Mouse (Mus musculus) common myeloid progenitor, adult 5-6 weeks (primary cell): ENCODE results near the gene Kctd13. TPM values are rescaled to one million over a fixed set of nuclear protein-coding genes. Genes with fewer than 3 reads are reported as not detected.
"Not testable (repeated sequence)": the region's sequence is repeated elsewhere in the genome, so short reads cannot be mapped to it uniquely, and the experiment has no call there.

Experiments
- ATAC-seq: replicated peaks from 2 replicates; pipeline ENCODE4 v1.8.0; 2016; ENCODE audit warnings: low read depth, mild to moderate bottlenecking, moderate TSS enrichment, inconsistent platforms; ENCODE audit not compliant: poor library complexity, severe bottlenecking
- total RNA-seq: library from RNA; stranded (forward); fragments of 200-1000, 187-1606 nt; gene quantifications from 2 replicates; pipeline ENCODE4 v1.2.3, GENCODE M21; 2017

Kctd13 gene
- total RNA-seq, result 9.6 and 13.2 TPM in 2 replicates

DNA sequence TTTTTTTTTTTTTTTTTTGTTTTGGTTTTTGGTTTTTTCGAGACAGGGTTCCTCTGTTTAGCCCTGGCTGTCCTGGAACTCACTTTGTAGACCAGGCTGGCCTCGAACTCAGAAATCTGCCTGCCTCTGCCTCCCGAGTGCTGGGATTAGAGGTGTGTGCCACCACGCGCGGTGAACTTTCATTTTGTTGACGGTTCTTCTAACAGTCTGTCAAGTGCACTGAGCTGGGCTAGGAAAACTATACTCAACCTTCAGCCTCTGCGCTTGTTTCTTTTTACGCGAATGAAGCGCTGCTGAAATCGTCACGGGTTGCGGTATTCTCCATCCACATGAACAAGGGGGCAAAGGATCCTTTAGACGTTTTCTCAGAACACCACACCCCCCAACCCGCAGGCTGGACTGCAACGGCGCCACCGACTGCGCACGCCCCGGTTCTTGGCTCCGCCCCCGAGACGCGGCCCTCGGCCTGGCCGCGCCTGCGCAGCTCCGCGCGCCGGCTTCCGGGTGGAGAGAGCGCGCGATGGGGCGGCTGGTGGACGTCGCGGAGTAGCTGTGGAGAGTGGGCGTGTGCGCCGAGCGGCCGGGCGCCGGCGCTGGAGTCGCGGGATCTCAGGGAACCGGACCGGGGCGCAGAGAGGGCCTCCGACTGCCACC is at the start of gene Kctd13:
Gene Kctd13, plus strand, starts transcription at position 496 of the 654 bp plus-strand sequence.
- peak; percentile 85 for ATAC-seq

DNA sequence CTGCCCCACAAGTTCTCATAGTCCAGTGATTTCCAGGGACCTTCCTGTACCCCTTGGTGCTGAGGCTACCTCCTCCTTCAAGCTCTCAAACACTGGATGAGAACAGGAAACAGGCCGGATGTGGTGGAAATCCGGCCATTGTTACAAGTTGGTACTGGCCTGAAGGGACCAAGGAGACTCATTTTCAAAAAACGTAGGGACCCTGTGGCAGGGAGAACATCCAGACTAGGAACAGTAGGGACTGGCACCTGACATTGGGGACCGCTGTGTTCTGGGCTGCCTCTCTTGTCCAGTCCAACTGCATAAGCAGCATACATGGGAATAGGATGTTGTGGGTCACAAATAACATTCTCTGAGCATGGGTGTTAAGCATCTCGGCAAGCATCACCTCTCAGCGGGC is 47.6 kb upstream of the Kctd13 start:
- ATAC-seq, result no peak

- 0 out of 2 replicates have a peak, but pooled peaks have one; percentile 9 for ATAC-seq
Measured at GRCm38 (mm10) chr7:126883731-126884181, 44.9 kb upstream of the Kctd13 start.

GRCm38 (mm10) chr7:126884286-126885164 is 44.2 kb upstream of the Kctd13 start, which contains the start of gene Taok2:
Taok2 (minus strand) TSS chr7:126884703.
- ATAC-seq, result peak; percentile 92

GRCm38 (mm10) chr7:126887281-126887680 is 41.4 kb upstream of the Kctd13 start:
- no peak for ATAC-seq

DNA sequence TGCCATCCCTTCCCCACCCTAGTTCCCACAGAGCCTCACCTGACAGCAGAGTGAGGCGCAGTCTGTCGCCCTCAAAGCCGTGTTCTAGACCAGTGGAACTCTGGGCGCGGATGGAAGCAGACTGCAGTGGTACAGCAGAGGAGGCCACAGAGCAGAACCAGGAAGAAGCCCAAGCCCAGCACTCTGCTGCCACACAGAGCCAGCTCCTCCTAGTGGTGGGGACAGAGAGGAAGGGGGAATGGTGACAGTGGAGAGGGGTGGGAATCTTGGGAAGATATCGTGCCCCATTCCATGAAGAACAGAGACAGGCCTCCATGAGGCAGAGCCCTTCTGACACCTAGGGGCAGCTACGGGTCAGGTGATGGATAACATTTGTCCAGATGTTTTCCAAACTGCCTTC is 39.8 kb upstream of the Kctd13 start:
- no peak; the same call in 1 of the 2 replicates for ATAC-seq

DNA sequence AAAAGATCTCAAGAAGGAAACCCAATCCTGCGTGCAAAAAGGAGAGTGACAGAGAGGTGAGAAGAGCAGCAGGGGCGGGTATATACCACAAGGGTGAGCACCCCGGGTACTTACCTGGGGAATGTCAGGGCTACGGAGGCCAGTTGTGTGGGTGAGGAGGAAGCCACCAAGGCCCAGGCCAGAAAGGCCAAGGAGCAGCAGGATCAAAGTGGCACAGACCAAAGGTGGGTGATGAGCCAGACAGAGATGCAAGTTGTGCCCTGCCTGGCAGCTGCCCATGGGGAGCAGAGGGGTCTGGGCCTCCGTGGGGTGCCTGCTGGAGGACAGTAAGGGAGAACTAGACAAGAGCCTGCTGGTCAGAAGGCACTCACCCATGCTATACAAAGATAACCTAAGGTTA is 31.8 kb upstream of the Kctd13 start:
- 0 out of 2 replicates have a peak, but pooled peaks have one; percentile 16 for ATAC-seq

GRCm38 (mm10) chr7:126897390-126898101 is 31.1 kb upstream of the Kctd13 start:
- peak; percentile 75 for ATAC-seq

DNA sequence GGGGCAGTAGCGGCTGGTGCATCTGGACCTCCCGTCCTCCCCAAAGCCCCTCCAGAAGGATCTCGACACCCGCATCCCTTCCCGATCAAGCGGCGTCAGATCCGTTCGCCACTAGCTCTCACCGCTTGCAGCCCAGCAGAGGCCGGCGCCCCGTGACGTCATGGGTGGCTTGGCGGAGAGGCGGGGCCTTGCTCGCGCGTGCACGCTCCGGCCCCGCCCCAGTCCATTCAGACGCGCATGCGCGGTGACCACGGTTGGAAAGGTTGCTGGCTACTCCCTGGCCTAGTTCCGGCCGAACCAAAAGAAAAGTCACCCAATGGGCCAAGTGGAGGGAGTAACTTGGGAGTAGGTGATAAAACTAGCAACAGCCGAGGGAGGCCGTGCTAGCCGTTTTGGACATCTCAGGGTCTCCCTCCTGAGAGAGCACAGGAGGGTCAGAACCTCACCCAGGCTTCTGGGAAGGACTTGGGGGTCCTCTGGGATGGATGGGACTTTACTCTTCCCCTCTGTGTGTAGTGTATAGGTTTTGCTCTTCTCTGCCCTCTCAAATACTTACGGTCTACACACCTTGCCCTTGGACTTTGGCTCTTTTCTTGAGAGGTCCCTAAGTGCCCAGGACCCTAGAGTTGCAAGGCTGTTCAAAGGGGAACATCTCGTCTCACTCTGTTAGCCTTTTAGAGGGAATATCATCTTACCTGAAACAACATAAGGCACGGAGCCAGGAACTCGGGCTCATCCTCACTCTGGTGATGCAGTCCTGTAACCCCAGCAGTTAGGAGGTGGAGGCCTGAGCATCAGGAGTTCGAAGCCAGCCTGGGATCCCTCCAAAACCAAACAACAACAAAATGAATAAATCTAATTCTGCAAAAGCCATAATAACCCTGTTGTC is 30.3 kb upstream of the Kctd13 start:
- ATAC-seq, result peak; percentile 89

DNA sequence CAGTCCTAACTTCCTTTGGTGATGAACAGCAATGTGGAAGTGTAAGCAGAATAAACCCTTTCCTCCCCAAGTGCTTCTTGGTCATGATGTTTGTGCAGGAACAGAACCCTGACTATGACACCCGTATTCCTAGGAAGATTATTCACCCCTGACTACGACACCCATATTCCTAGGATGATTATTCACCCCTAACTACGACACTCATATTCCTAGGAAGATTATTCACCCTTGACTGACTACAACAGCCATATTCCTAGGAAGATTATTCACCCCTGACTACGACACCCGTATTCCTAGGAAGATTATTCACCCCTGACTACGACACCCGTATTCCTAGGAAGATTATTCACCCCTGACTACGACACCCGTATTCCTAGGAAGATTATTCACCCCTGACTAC is 28.9 kb upstream of the Kctd13 start:
- ATAC-seq, result not testable (repeated sequence)

GRCm38 (mm10) chr7:126905590-126905989 is 23.1 kb upstream of the Kctd13 start:
- 0 out of 2 replicates have a peak, but pooled peaks have one; percentile 18 for ATAC-seq

- 0 out of 2 replicates have a peak, but pooled peaks have one; percentile 2 for ATAC-seq
Measured at GRCm38 (mm10) chr7:126914844-126915243, 13.8 kb upstream of the Kctd13 start.

- not testable (repeated sequence) for ATAC-seq
Measured at GRCm38 (mm10) chr7:126918356-126918755, 10.3 kb upstream of the Kctd13 start.

DNA sequence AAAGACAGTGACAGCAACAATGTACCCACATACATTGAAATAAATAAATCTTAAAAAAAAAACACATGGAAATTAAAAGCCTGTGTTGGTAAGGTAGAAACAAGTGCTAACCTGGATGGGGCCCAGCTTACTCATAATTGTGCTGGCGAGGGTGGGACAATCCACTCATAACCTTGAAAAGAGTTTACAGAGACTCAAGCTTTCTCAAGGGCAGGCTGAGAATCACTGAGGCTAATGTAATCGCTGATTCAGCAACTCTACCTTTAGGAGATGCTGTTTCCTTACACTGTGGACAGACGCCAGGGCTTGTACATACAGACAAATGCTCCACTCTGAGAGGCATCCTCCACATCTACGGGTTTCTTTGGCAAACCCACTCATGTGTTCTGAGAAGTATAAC is 8.7 kb upstream of the Kctd13 start:
- no peak for ATAC-seq

DNA sequence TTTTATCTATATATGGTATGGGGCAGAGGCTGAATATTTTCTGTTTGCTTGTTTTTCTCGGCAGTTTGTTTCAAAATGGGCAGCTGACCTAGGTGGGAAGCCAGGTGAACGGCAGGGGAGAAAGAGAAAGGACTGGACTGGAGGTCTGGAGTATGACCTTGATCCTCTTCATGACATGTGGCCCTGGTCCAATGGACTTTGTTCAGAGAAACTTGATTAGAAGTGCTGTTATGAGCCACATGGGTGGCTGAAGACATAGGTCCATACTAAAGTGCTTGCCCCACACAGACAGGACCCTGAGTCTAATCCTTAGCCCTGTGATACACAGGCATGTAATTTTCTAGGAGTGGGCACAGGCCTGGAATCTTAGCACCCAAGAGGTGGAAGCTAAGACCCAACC is 7.1 kb upstream of the Kctd13 start:
- ATAC-seq, result no peak

- ATAC-seq, result no peak
Measured at GRCm38 (mm10) chr7:126922624-126923060, 6.0 kb upstream of the Kctd13 start, which contains the start of gene Tmem219. Tmem219 (minus strand) TSS chr7:126922917.

- ATAC-seq, result no peak
Measured at GRCm38 (mm10) chr7:126923999-126924398, 4.7 kb upstream of the Kctd13 start.

GRCm38 (mm10) chr7:126926299-126926698 is 2.4 kb upstream of the Kctd13 start:
- ATAC-seq, result peak; percentile 24; the same call in 1 of the 2 replicates

GRCm38 (mm10) chr7:126929046-126929445 is 367 bp downstream of the Kctd13 start:
- ATAC-seq, result peak; percentile 10; the same call in 1 of the 2 replicates
